Mouse (Mus musculus): ENCODE data around the gene Fabp6. TPM values are rescaled to one million over a fixed set of nuclear protein-coding genes. Genes with fewer than 3 reads are reported as not detected.

Fabp6 gene
- polyA plus RNA-seq, 1 experiment from 2014 or later: not detected

DNA sequence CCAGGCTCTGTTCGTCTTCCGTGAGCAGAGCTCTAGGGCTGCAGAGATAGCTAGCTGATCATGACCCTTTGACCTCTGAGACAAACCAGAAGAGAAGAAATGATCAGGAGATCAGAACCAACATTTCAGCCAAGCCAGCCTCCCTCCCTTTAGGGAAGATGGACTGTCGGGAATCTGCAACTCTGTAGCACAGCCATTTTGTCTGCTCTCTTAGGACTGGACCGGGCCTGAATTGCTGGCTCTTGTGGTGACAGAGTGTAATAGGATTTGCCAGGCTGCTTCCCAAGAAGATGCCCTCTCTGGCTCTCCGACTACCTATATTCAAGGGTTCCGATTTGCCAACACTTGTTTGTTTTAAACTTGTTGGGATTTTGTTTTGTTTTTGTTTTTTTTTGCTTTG, 48.7 kb downstream of the Fabp6 start:
- peaks cover 14% of the 10 kb centered on the region; the same call in 1 of the 2 replicates for H3K36me3 ChIP-seq
- peak overlapping the region; percentile 59; the same call in 1 of the 2 replicates for H3K27ac ChIP-seq
- no peak overlapping the region for H3K4me3 ChIP-seq
- no peaks in the 10 kb centered on the region for H3K9me3 ChIP-seq
- WGBS: 53% methylated on average over 6 of the region's 6 CpGs
- no peaks in the 10 kb centered on the region for H3K27me3 ChIP-seq (ENCODE audit: insufficient read depth, poor library complexity, severe bottlenecking)
- peaks cover 56% of the 10 kb centered on the region for H3K4me1 ChIP-seq
- DNase-seq (ENCODE audit: low spot score): no peak

GRCm38 (mm10) chr11:43551756-43552155, 49.6 kb downstream of the Fabp6 start:
- Histone ChIP-seq H3K9me3 (no peaks in the 10 kb centered on the region), H3K27me3 (ENCODE audit: insufficient read depth, poor library complexity, severe bottlenecking) (no peaks in the 10 kb centered on the region), H3K27ac (peak overlapping the region; percentile 59; the same call in 1 of the 2 replicates), H3K4me3 (no peak overlapping the region), H3K4me1 (peaks cover 60% of the 10 kb centered on the region), H3K36me3 (peaks cover 9% of the 10 kb centered on the region; the same call in 1 of the 2 replicates)
- 69% methylated on average over 3 of the region's 3 CpGs for WGBS
- no peak for DNase-seq (ENCODE audit: low spot score)

DNA sequence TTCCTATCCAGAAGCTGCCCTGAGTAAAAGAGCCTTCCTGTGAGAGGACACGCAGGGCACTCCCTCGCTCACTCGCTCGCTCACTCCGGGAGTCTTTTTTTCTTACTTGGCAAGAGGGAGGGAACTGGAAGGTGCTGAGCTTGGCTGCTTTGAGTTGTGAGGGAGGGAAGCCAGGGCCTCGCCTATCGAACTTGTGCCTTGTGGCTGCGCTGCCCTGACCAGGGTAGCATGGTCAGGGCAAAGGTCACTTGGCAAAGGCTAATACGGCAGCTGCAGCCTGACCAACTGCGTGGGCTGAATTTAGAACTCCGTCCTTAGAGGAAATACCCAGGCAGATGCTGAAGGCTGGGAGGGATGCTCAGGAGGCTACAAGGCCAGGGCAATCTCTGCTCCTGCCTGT, 51.6 kb downstream of the Fabp6 start:
- no peak overlapping the region for H3K4me3 ChIP-seq
- DNase-seq (ENCODE audit: low spot score): no peak
- WGBS: 41% methylated on average over 11 of the region's 11 CpGs
- peaks cover 80% of the 10 kb centered on the region for H3K4me1 ChIP-seq
- no peaks in the 10 kb centered on the region for H3K27me3 ChIP-seq (ENCODE audit: insufficient read depth, poor library complexity, severe bottlenecking)
- H3K27ac ChIP-seq: peak overlapping the region; percentile 87
- H3K9me3 ChIP-seq: no peaks in the 10 kb centered on the region
- peaks cover 8% of the 10 kb centered on the region; the same call in 1 of the 2 replicates for H3K36me3 ChIP-seq

DNA sequence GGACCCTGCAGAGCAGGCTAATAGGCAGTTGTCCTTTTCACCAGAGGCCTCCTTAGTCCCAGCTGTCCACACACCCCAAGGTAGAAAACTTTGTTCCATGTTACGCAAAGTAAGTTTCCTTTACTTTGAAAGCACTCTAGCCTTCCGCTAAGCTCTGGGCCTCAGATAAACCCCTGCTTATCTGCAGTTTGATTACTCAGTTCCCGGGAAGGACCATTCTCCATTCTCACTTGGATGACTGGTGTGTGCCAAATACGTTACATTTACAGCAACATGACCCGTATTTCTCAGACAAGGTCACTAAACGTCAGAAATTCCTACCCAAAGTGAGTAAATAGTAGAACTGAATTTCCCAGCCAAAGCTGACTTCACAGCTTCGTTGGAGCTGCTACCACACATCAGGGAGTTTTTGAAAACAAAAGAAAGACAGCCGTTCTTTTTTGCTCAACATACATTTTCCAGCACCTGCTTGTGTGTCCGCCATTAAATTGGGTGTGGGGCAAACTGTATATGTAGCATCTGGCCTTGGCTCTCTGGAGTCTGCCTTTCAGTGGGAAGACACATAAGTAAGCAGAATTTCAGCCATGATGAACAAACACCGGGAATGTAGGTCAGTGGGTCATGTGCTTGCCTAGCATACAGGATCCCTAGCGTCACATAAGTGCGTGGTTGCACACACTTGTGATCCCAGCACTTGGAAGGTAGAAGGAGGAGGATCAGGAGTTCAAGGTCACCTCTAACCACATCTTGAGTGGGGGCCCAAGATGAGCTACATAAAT, 52.5 kb downstream of the Fabp6 start:
- whole genome bisulfite sequencing: 31% methylated on average over 12 of the region's 12 CpGs
- H3K4me1 ChIP-seq: peaks cover 80% of the 10 kb centered on the region
- DNase-seq (ENCODE audit: low spot score): no peak

GRCm38 (mm10) chr11:43548148-43548547, 53.2 kb downstream of the Fabp6 start:
- Histone ChIP-seq H3K4me1 (peaks cover 87% of the 10 kb centered on the region), H3K27ac (peak overlapping the region; percentile 87), H3K4me3 (peak overlapping the region; percentile 9; the same call in 1 of the 2 replicates), H3K9me3 (no peaks in the 10 kb centered on the region), H3K27me3 (ENCODE audit: insufficient read depth, poor library complexity, severe bottlenecking) (no peaks in the 10 kb centered on the region), H3K36me3 (peaks cover 16% of the 10 kb centered on the region)
- DNase-seq (ENCODE audit: low spot score): peak; percentile 84
- 8% methylated on average over 7 of the region's 7 CpGs for WGBS

More for the DNA sequence above, 52.5 kb downstream of the Fabp6 start:
- Histone ChIP-seq H3K27me3 (ENCODE audit: insufficient read depth, poor library complexity, severe bottlenecking) (no peaks in the 10 kb centered on the region), H3K9me3 (no peaks in the 10 kb centered on the region), H3K27ac (peak overlapping the region; percentile 87), H3K36me3 (peaks cover 11% of the 10 kb centered on the region; the same call in 1 of the 2 replicates), H3K4me3 (peak overlapping the region; percentile 9; the same call in 1 of the 2 replicates)

DNA sequence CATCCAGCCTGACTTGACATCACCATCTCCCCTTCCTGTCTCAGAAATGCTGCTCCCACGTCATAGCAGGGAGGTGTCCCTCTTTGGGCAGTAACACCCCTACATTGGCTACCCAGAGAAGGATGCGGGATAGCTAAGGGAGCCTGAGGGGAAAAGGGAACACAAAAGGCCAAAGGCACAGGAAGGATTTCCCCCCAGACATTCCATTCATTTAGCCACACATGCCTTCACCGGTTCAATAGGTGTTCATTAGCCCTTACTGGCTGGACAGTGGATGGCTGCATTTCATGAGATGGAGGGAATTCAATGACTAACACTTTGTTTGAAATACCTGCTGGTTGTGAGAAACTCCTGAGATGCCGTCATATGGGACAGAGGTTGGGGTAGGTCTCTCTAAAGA, 54.7 kb downstream of the Fabp6 start:
- H3K4me1 ChIP-seq: peaks cover 90% of the 10 kb centered on the region
- DNase-seq (ENCODE audit: low spot score): no peak
- H3K4me3 ChIP-seq: no peak overlapping the region
- peaks cover 19% of the 10 kb centered on the region for H3K36me3 ChIP-seq
- no peaks in the 10 kb centered on the region for H3K9me3 ChIP-seq
- 67% methylated on average over 4 of the region's 4 CpGs for WGBS
- H3K27me3 ChIP-seq (ENCODE audit: insufficient read depth, poor library complexity, severe bottlenecking): no peaks in the 10 kb centered on the region
- peak overlapping the region; percentile 54; the same call in 1 of the 2 replicates for H3K27ac ChIP-seq

Other genes with a start within 250 kb of the Fabp6 start
- 101 and 118 TPM in 2 replicates for gene Pttg1, start 175.3 kb downstream of the Fabp6 start, polyA plus RNA-seq (2016; fragmentation: Nextera tagmentation; extraction: Ambion mirVana)
- 36.6 and 44.1 TPM in 2 replicates for gene Slu7, start 167.8 kb downstream of the Fabp6 start, polyA plus RNA-seq (2016; fragmentation: Nextera tagmentation; extraction: Ambion mirVana)
- gene C1qtnf2, start 127.3 kb downstream of the Fabp6 start, polyA plus RNA-seq (2016; fragmentation: Nextera tagmentation; extraction: Ambion mirVana): 1.4 and 1.9 TPM in 2 replicates
- gene Ccnjl, start 72.8 kb downstream of the Fabp6 start, polyA plus RNA-seq (2016; fragmentation: Nextera tagmentation; extraction: Ambion mirVana): 24.7 and 33.2 TPM in 2 replicates
- 7.1 and 7.4 TPM in 2 replicates for gene 4933415A04Rik, start 14.5 kb downstream of the Fabp6 start, polyA plus RNA-seq (2016; fragmentation: Nextera tagmentation; extraction: Ambion mirVana)
- gene Pwwp2a, start 80.5 kb upstream of the Fabp6 start, polyA plus RNA-seq (2016; fragmentation: Nextera tagmentation; extraction: Ambion mirVana): 19.6 and 26.8 TPM in 2 replicates
- gene Ttc1, start 146.5 kb upstream of the Fabp6 start, polyA plus RNA-seq (2016; fragmentation: Nextera tagmentation; extraction: Ambion mirVana): 58.6 and 68.2 TPM in 2 replicates